Mouse (Mus musculus): ENCODE data around the gene Slc25a44. TPM values are rescaled to one million over a fixed set of nuclear protein-coding genes. Genes with fewer than 3 reads are reported as not detected.
A peak's percentile ranks its signal among the peaks of the same experiment; 100 is the strongest.
"Not testable (repeated sequence)": the region's sequence is repeated elsewhere in the genome, so short reads cannot be mapped to it uniquely, and the experiment has no call there.

Slc25a44 gene
- total and polyA plus RNA-seq, 2 experiments from 2014 or later, result 36.9 to 63.3 TPM

GRCm38 (mm10) chr3:88440500-88441381, 15.8 kb upstream of the Slc25a44 start:
- H3K4me2 ChIP-seq (ENCODE audit: low read depth), result no peak overlapping the region
- 32% methylated on average over 27 of the region's 27 CpGs for WGBS
- no peak overlapping the region for H3K27ac ChIP-seq (ENCODE audit: low read depth, low read length)

GRCm38 (mm10) chr3:88439582-88439981, 14.6 kb upstream of the Slc25a44 start:
- TF ChIP-seq CTCF (IDR thresholded peaks at IDR 0.05; ENCODE audit: low read depth), result no peak
- Histone ChIP-seq H3K27me3 (ENCODE audit: insufficient read depth, low read length) (no peaks in the 10 kb centered on the region), H3K27ac (ENCODE audit: low read depth, low read length) (no peak overlapping the region), H3K9me3 (ENCODE audit: low read length) (no peaks in the 10 kb centered on the region), H3K4me2 (ENCODE audit: low read depth) (no peak overlapping the region), H3K4me3 (ENCODE audit: low read depth, low read length) (no peak overlapping the region), H3K36me3 (ENCODE audit: insufficient read depth) (peaks cover 47% of the 10 kb centered on the region), H3K4me1 (ENCODE audit: insufficient read depth) (no peaks in the 10 kb centered on the region), H3K9ac (no peak overlapping the region)
- DNase-seq (no peak), ATAC-seq (no peak)
- WGBS, result 51% methylated on average over 4 of the region's 4 CpGs

More at GRCm38 (mm10) chr3:88440500-88441381, 15.8 kb upstream of the Slc25a44 start:
- ATAC-seq (no peak), DNase-seq (peak; percentile 54)
- Histone ChIP-seq H3K27me3 (ENCODE audit: insufficient read depth, low read length) (no peaks in the 10 kb centered on the region), H3K9me3 (ENCODE audit: low read length) (no peaks in the 10 kb centered on the region), H3K36me3 (ENCODE audit: insufficient read depth) (peaks cover 47% of the 10 kb centered on the region), H3K4me3 (ENCODE audit: low read depth, low read length) (no peak overlapping the region), H3K4me1 (ENCODE audit: insufficient read depth) (no peaks in the 10 kb centered on the region), H3K9ac (no peak overlapping the region)
- TF ChIP-seq CTCF (IDR thresholded peaks at IDR 0.05; ENCODE audit: low read depth), result peak; percentile 61

- H3K4me3 ChIP-seq (ENCODE audit: low read depth, low read length), result no peak overlapping the region
- no peaks in the 10 kb centered on the region for H3K9me3 ChIP-seq (ENCODE audit: low read length)
- H3K4me2 ChIP-seq (ENCODE audit: low read depth), result no peak overlapping the region
- DNase-seq (no peak), ATAC-seq (no peak)
- WGBS, result 82% methylated on average over 10 of the region's 10 CpGs
- no peak overlapping the region for H3K27ac ChIP-seq (ENCODE audit: low read depth, low read length)
- H3K36me3 ChIP-seq (ENCODE audit: insufficient read depth), result peaks cover 37% of the 10 kb centered on the region
- H3K27me3 ChIP-seq (ENCODE audit: insufficient read depth, low read length), result no peaks in the 10 kb centered on the region
- TF ChIP-seq CTCF (IDR thresholded peaks at IDR 0.05; ENCODE audit: low read depth), result no peak
- H3K4me1 ChIP-seq (ENCODE audit: insufficient read depth), result no peaks in the 10 kb centered on the region
- no peak overlapping the region for H3K9ac ChIP-seq
Measured at GRCm38 (mm10) chr3:88437454-88437853, 12.5 kb upstream of the Slc25a44 start.

GRCm38 (mm10) chr3:88436395-88437201, 11.7 kb upstream of the Slc25a44 start:
- 12% methylated on average over 29 of the region's 29 CpGs for WGBS
- H3K36me3 ChIP-seq (ENCODE audit: insufficient read depth), result peaks cover 37% of the 10 kb centered on the region
- peak; percentile 52 for DNase-seq
- H3K9me3 ChIP-seq (ENCODE audit: low read length), result no peaks in the 10 kb centered on the region
- H3K4me1 ChIP-seq (ENCODE audit: insufficient read depth), result no peaks in the 10 kb centered on the region
- no peak overlapping the region for H3K4me3 ChIP-seq (ENCODE audit: low read depth, low read length)
- H3K27ac ChIP-seq (ENCODE audit: low read depth, low read length), result no peak overlapping the region
- ATAC-seq, result peak; percentile 82
- no peak overlapping the region for H3K9ac ChIP-seq
- H3K27me3 ChIP-seq (ENCODE audit: insufficient read depth, low read length), result no peaks in the 10 kb centered on the region
- H3K4me2 ChIP-seq (ENCODE audit: low read depth), result peak overlapping the region; percentile 29
- peak; percentile 58 for TF ChIP-seq CTCF (IDR thresholded peaks at IDR 0.05; ENCODE audit: low read depth)

- Histone ChIP-seq H3K9me3 (ENCODE audit: low read length) (no peaks in the 10 kb centered on the region), H3K27me3 (ENCODE audit: insufficient read depth, low read length) (no peaks in the 10 kb centered on the region), H3K4me3 (ENCODE audit: low read depth, low read length) (no peak overlapping the region), H3K9ac (no peak overlapping the region), H3K4me1 (ENCODE audit: insufficient read depth) (no peaks in the 10 kb centered on the region), H3K36me3 (ENCODE audit: insufficient read depth) (peaks cover 34% of the 10 kb centered on the region), H3K27ac (ENCODE audit: low read depth, low read length) (no peak overlapping the region), H3K4me2 (ENCODE audit: low read depth) (no peak overlapping the region)
- ATAC-seq, result no peak
- no peak for TF ChIP-seq CTCF (IDR thresholded peaks at IDR 0.05; ENCODE audit: low read depth)
- no peak for DNase-seq
- WGBS, result 68% methylated on average over 10 of the region's 10 CpGs
Measured at GRCm38 (mm10) chr3:88435515-88435914, 10.6 kb upstream of the Slc25a44 start.

GRCm38 (mm10) chr3:88428639-88429038, 3.7 kb upstream of the Slc25a44 start:
- DNase-seq; H3K4me1 ChIP-seq (ENCODE audit: insufficient read depth); H3K27ac ChIP-seq (ENCODE audit: low read depth, low read length); H3K9ac ChIP-seq; H3K36me3 ChIP-seq (ENCODE audit: insufficient read depth); H3K9me3 ChIP-seq (ENCODE audit: low read length); ATAC-seq; H3K4me3 ChIP-seq (ENCODE audit: low read depth, low read length); H3K4me2 ChIP-seq (ENCODE audit: low read depth); H3K27me3 ChIP-seq (ENCODE audit: insufficient read depth, low read length): not testable (repeated sequence)
- 68% methylated on average over 8 of the region's 8 CpGs for WGBS
- TF ChIP-seq CTCF (IDR thresholded peaks at IDR 0.05; ENCODE audit: low read depth), result peak; percentile 30; the same call in 1 of the 2 replicates

Data from forebrain, postnatal 0 days (tissue).